Mouse (Mus musculus) myocyte (in vitro differentiated cells): Measurements from ENCODE around the gene Ddx23.

Experiments used
- E2F4 ChIP-seq: IDR thresholded peaks from one replicate; pipeline ENCODE4 v1.6.1; 2011; ENCODE audit warnings: mild to moderate bottlenecking, control low read depth, moderate library complexity; ENCODE audit not compliant: insufficient read depth
- MAX ChIP-seq: IDR thresholded peaks from one replicate; pipeline ENCODE4 v1.6.1; 2011; ENCODE audit warnings: low read depth, mild to moderate bottlenecking, control low read depth
- MYOD1 ChIP-seq, 3 experiments: IDR thresholded peaks; one replicate each; pipeline ENCODE4 v1.6.1; 2011; ENCODE audit warnings: control low read depth in 2 of 3, low read depth in 2 of 3, mild to moderate bottlenecking in 2 of 3, moderate library complexity in 1 of 3; ENCODE audit not compliant: insufficient read length in 2 of 3, control insufficient read depth in 1 of 3
- POLR2A ChIP-seq: IDR thresholded peaks from one replicate; pipeline ENCODE4 v1.6.1; 2011; ENCODE audit warnings: low read depth, mild to moderate bottlenecking, control low read depth, moderate library complexity; ENCODE audit not compliant: insufficient read length
- POLR2AphosphoS2 ChIP-seq: IDR thresholded peaks from one replicate; pipeline ENCODE4 v1.6.1; 2011; ENCODE audit warnings: low read depth, control low read depth; ENCODE audit not compliant: insufficient read length
- REST ChIP-seq: IDR thresholded peaks from one replicate; pipeline ENCODE4 v1.6.1; 2011; ENCODE audit warnings: mild to moderate bottlenecking, control low read depth, moderate library complexity; ENCODE audit not compliant: insufficient read depth, insufficient read length
- TCF3 ChIP-seq: IDR thresholded peaks from one replicate; pipeline ENCODE4 v1.6.1; 2011; ENCODE audit warnings: low read depth, control low read depth; ENCODE audit not compliant: insufficient read length

- no peak for TF ChIP-seq E2F4
- no peak for TF ChIP-seq POLR2AphosphoS2
- TF ChIP-seq POLR2A, result no peak
- no peak for TF ChIP-seq MYOD1 (IDR thresholded peaks at IDR 0.05; ENCODE audit: control insufficient read depth in 1 of 3, insufficient read length in 2 of 3, low read depth in 2 of 3)
- no peak for TF ChIP-seq REST
- no peak for TF ChIP-seq TCF3
- no peak for TF ChIP-seq MAX
Observed at GRCm38 (mm10) chr15:98683746-98684145, 21.1 kb upstream of the Ddx23 start.
